Mouse (Mus musculus): ENCODE data around the gene Cd6.
A peak's percentile ranks its signal among the peaks of the same experiment; 100 is the strongest.

The Cd6 gene

GRCm38 (mm10) chr19:10803751-10804150 is 26.1 kb downstream of the Cd6 start:
- no peak for DNase-seq (ENCODE audit: low read depth, low spot score)

- no peak for DNase-seq (ENCODE audit: low read depth, low spot score)
Measured at GRCm38 (mm10) chr19:10801906-10802305, 28.0 kb downstream of the Cd6 start.

GRCm38 (mm10) chr19:10801070-10801469 is 28.8 kb downstream of the Cd6 start:
- no peak for DNase-seq (ENCODE audit: low read depth, low spot score)

GRCm38 (mm10) chr19:10799155-10799554 is 30.7 kb downstream of the Cd6 start:
- no peak for DNase-seq (ENCODE audit: low read depth, low spot score)

GRCm38 (mm10) chr19:10798576-10798975 is 31.3 kb downstream of the Cd6 start:
- no peak for DNase-seq (ENCODE audit: low read depth, low spot score)

GRCm38 (mm10) chr19:10794916-10795315 is 34.9 kb downstream of the Cd6 start:
- no peak for DNase-seq (ENCODE audit: low read depth, low spot score)

GRCm38 (mm10) chr19:10793044-10793443 is 36.8 kb downstream of the Cd6 start:
- no peak for DNase-seq (ENCODE audit: low read depth, low spot score)

- DNase-seq (ENCODE audit: low read depth, low spot score): no peak
Measured at GRCm38 (mm10) chr19:10790323-10790722, 39.5 kb downstream of the Cd6 start.

GRCm38 (mm10) chr19:10788242-10788641 is 41.6 kb downstream of the Cd6 start:
- no peak for DNase-seq (ENCODE audit: low read depth, low spot score)

GRCm38 (mm10) chr19:10787406-10787805 is 42.5 kb downstream of the Cd6 start:
- DNase-seq (ENCODE audit: low read depth, low spot score): no peak

GRCm38 (mm10) chr19:10786753-10787152 is 43.1 kb downstream of the Cd6 start:
- DNase-seq (ENCODE audit: low read depth, low spot score): no peak

GRCm38 (mm10) chr19:10784796-10785459 is 44.9 kb downstream of the Cd6 start:
- DNase-seq (ENCODE audit: low read depth, low spot score): no peak

GRCm38 (mm10) chr19:10784061-10784460 is 45.8 kb downstream of the Cd6 start:
- DNase-seq (ENCODE audit: low read depth, low spot score): no peak

- no peak for DNase-seq (ENCODE audit: low read depth, low spot score)
Measured at GRCm38 (mm10) chr19:10783168-10783567, 46.7 kb downstream of the Cd6 start.

GRCm38 (mm10) chr19:10781641-10782040 is 48.2 kb downstream of the Cd6 start:
- DNase-seq (ENCODE audit: low read depth, low spot score): peak; percentile 72

- DNase-seq (ENCODE audit: low read depth, low spot score): no peak
Measured at GRCm38 (mm10) chr19:10776906-10777305, 53.0 kb downstream of the Cd6 start.

- DNase-seq (ENCODE audit: low read depth, low spot score): no peak
Measured at GRCm38 (mm10) chr19:10774141-10774540, 55.7 kb downstream of the Cd6 start.

- no peak for DNase-seq (ENCODE audit: low read depth, low spot score)
Measured at GRCm38 (mm10) chr19:10773384-10773783, 56.5 kb downstream of the Cd6 start.

GRCm38 (mm10) chr19:10772866-10773265 is 57.0 kb downstream of the Cd6 start:
- DNase-seq (ENCODE audit: low read depth, low spot score): no peak

- DNase-seq (ENCODE audit: low read depth, low spot score): no peak
Measured at GRCm38 (mm10) chr19:10771995-10772394, 57.9 kb downstream of the Cd6 start.

GRCm38 (mm10) chr19:10769429-10770195 is 60.2 kb downstream of the Cd6 start:
- no peak for DNase-seq (ENCODE audit: low read depth, low spot score)

- DNase-seq (ENCODE audit: low read depth, low spot score): no peak
Measured at GRCm38 (mm10) chr19:10768694-10769428, 61.0 kb downstream of the Cd6 start.

Data from 3T3-L1 (cell line).